Mouse (Mus musculus) neural tube, postnatal 0 days (tissue): ENCODE data around the gene Vmn2r32. TPM values are rescaled to one million over a fixed set of nuclear protein-coding genes. Genes with fewer than 3 reads are reported as not detected.

ENCODE experiments used
- polyA plus RNA-seq: library from polyadenylated mRNA; unstranded; fragments of >200 nt; fragmentation: Nextera tagmentation; extraction: Ambion mirVana; gene quantifications from 2 replicates; pipeline ENCODE4 v1.2.1, GENCODE M21; 2015

Vmn2r32 gene
- not detected in 2 replicates for polyA plus RNA-seq

DNA sequence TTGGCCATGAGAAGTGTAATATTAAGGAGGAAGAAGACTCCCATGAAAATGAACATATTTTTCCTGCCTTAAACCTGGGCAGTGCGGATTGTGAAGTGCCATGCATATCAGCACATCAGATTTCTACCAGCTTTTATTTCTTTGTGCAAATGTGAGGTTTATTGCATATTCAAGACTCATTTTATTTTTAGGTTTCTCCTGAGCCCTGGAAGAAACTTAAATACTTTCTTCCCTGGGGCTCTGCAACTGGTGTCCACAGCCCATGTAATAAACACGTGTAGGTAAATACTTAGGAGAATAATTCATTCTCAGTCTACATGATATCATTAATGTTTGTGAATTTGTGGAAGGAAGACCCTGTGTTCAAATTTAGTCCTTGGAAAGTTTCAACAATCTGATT, at the start of gene Vmn2r32:
Vmn2r32 (minus strand) TSS at position 101 of the 400 bp plus-strand sequence.

Other genes starting within 250 kb of the Vmn2r32 start
- 1.2 and 3.1 TPM in 2 replicates for gene Vmn2r29, start 232.7 kb downstream of the Vmn2r32 start, polyA plus RNA-seq
- gene Gm45844, start 201.7 kb downstream of the Vmn2r32 start, polyA plus RNA-seq = 7.6 and 10.9 TPM in 2 replicates
- 158 and 176 TPM in 2 replicates for gene Clcn4, start 179.2 kb downstream of the Vmn2r32 start, polyA plus RNA-seq
- not detected in 2 replicates for gene Vmn2r30, start 142.4 kb downstream of the Vmn2r32 start, polyA plus RNA-seq
- not detected in 2 replicates for gene Gm45783, start 105.4 kb downstream of the Vmn2r32 start, polyA plus RNA-seq
- not detected in 2 replicates for gene Vmn2r31, start 80.3 kb downstream of the Vmn2r32 start, polyA plus RNA-seq
- gene Vmn2r33, start 86.8 kb upstream of the Vmn2r32 start, polyA plus RNA-seq = not detected in 2 replicates
- gene Vmn2r34, start 209.5 kb upstream of the Vmn2r32 start, polyA plus RNA-seq = not detected in 2 replicates